Mouse (Mus musculus): ENCODE data around the gene Igfbp4.

GRCm38 (mm10) chr11:99093740-99094139 lies 52.7 kb downstream of the Igfbp4 start:
- no peak for TF ChIP-seq POLR2A (IDR thresholded peaks at IDR 0.05; ENCODE audit: low read depth, low read length)
- no peak for TF ChIP-seq CTCF (IDR thresholded peaks at IDR 0.05; ENCODE audit: extremely low read depth, insufficient read depth, insufficient read length, insufficient replicate concordance)
